Mouse (Mus musculus) mammary gland, adult 2 months (tissue): ENCODE measurements around the gene Musk. TPM values are rescaled to one million over a fixed set of nuclear protein-coding genes. Genes with fewer than 3 reads are reported as not detected.

ENCODE experiments used
- polyA plus RNA-seq: library from polyadenylated mRNA; depleted of rRNA; stranded (reverse); fragments of >200 nt; gene quantifications from 2 replicates; pipeline ENCODE4 v1.2.3, GENCODE M21; 2012; ENCODE audit warnings: low replicate concordance; rRNA removed

Musk gene
- 0.12 and 0.89 TPM in 2 replicates for polyA plus RNA-seq

GRCm38 (mm10) chr4:58285687-58286086 is at the start of gene Musk:
TSS of gene Musk (plus strand) at chr4:58285960.

Other genes with a start within 250 kb of the Musk start
- gene Svep1, start 79.1 kb upstream of the Musk start, polyA plus RNA-seq, result 15.1 and 18.7 TPM in 2 replicates